Mouse (Mus musculus): ENCODE measurements around the gene Ucn2. TPM values are rescaled to one million over a fixed set of nuclear protein-coding genes. Genes with fewer than 3 reads are reported as not detected.

Ucn2 gene
- polyA plus RNA-seq, 1 experiment from 2014 or later, result 0.24 TPM

- H3K4me2 ChIP-seq (replicated peaks; ENCODE audit: low read depth, low read length), result no peak overlapping the region
- H3K9ac ChIP-seq (ENCODE audit: low read depth, low read length), result no peak overlapping the region
- no peaks in the 10 kb centered on the region for H3K9me3 ChIP-seq (ENCODE audit: control insufficient read depth, low read length)
- no peak overlapping the region for H3K4me3 ChIP-seq (ENCODE audit: low read length)
- peaks cover 25% of the 10 kb centered on the region for H3K4me1 ChIP-seq (ENCODE audit: control insufficient read depth, insufficient read depth, low read length)
- H3K36me3 ChIP-seq (ENCODE audit: control insufficient read depth, insufficient read depth, low read length), result no peaks in the 10 kb centered on the region
- no peaks in the 10 kb centered on the region for H3K27me3 ChIP-seq (ENCODE audit: control insufficient read depth, insufficient read depth, low read length)
- 72% methylated on average over 4 of the region's 4 CpGs for WGBS
- H3K27ac ChIP-seq (ENCODE audit: low read depth, low read length), result peak overlapping the region; percentile 90; the same call in 1 of the 2 replicates
- no peak for ATAC-seq (ENCODE audit: low FRiP score, low TSS enrichment)
Measured at GRCm38 (mm10) chr9:108989802-108990461, 4.1 kb downstream of the Ucn2 start.

- 55% methylated on average over 7 of the region's 7 CpGs for WGBS
- Histone ChIP-seq H3K36me3 (ENCODE audit: control insufficient read depth, insufficient read depth, low read length) (no peaks in the 10 kb centered on the region), H3K27ac (ENCODE audit: low read depth, low read length) (peak overlapping the region; percentile 90; the same call in 1 of the 2 replicates), H3K9ac (ENCODE audit: low read depth, low read length) (no peak overlapping the region), H3K4me2 (replicated peaks; ENCODE audit: low read depth, low read length) (no peak overlapping the region), H3K4me1 (ENCODE audit: control insufficient read depth, insufficient read depth, low read length) (peaks cover 25% of the 10 kb centered on the region), H3K9me3 (ENCODE audit: control insufficient read depth, low read length) (no peaks in the 10 kb centered on the region), H3K4me3 (ENCODE audit: low read length) (no peak overlapping the region), H3K27me3 (ENCODE audit: control insufficient read depth, insufficient read depth, low read length) (no peaks in the 10 kb centered on the region)
- no peak for ATAC-seq (ENCODE audit: low FRiP score, low TSS enrichment)
Measured at GRCm38 (mm10) chr9:108990462-108990820, 4.6 kb downstream of the Ucn2 start.

GRCm38 (mm10) chr9:108991428-108992084, 5.7 kb downstream of the Ucn2 start, which contains the start of gene Pfkfb4:
Pfkfb4 (plus strand) TSS chr9:108991778.
- Histone ChIP-seq H3K36me3 (ENCODE audit: control insufficient read depth, insufficient read depth, low read length) (no peaks in the 10 kb centered on the region), H3K27ac (ENCODE audit: low read depth, low read length) (peak within 1 kb of the TSS; percentile 90), H3K9me3 (ENCODE audit: control insufficient read depth, low read length) (no peaks in the 10 kb centered on the region), H3K4me3 (ENCODE audit: low read length) (peak within 1 kb of the TSS; percentile 60), H3K4me1 (ENCODE audit: control insufficient read depth, insufficient read depth, low read length) (peaks cover 33% of the 10 kb centered on the region), H3K4me2 (replicated peaks; ENCODE audit: low read depth, low read length) (peak within 1 kb of the TSS; percentile 85), H3K9ac (ENCODE audit: low read depth, low read length) (peak within 1 kb of the TSS; percentile 63), H3K27me3 (ENCODE audit: control insufficient read depth, insufficient read depth, low read length) (no peaks in the 10 kb centered on the region)
- ATAC-seq (ENCODE audit: low FRiP score, low TSS enrichment), result peak; percentile 95
- 1% methylated on average over 31 of the region's 31 CpGs for WGBS

- Histone ChIP-seq H3K36me3 (ENCODE audit: control insufficient read depth, insufficient read depth, low read length) (no peaks in the 10 kb centered on the region), H3K27ac (ENCODE audit: low read depth, low read length) (no peak overlapping the region), H3K4me1 (ENCODE audit: control insufficient read depth, insufficient read depth, low read length) (peaks cover 33% of the 10 kb centered on the region), H3K9me3 (ENCODE audit: control insufficient read depth, low read length) (no peaks in the 10 kb centered on the region), H3K9ac (ENCODE audit: low read depth, low read length) (peak overlapping the region; percentile 63), H3K4me3 (ENCODE audit: low read length) (peak overlapping the region; percentile 60), H3K4me2 (replicated peaks; ENCODE audit: low read depth, low read length) (peak overlapping the region; percentile 85), H3K27me3 (ENCODE audit: control insufficient read depth, insufficient read depth, low read length) (no peaks in the 10 kb centered on the region)
- no peak; the same call in 1 of the 2 replicates for ATAC-seq (ENCODE audit: low FRiP score, low TSS enrichment)
- WGBS, result 10% methylated on average over 18 of the region's 18 CpGs
Measured at GRCm38 (mm10) chr9:108992085-108992469, 6.3 kb downstream of the Ucn2 start.

- peak overlapping the region; percentile 60 for H3K4me3 ChIP-seq (ENCODE audit: low read length)
- peak overlapping the region; percentile 85 for H3K4me2 ChIP-seq (replicated peaks; ENCODE audit: low read depth, low read length)
- no peak overlapping the region for H3K9ac ChIP-seq (ENCODE audit: low read depth, low read length)
- no peaks in the 10 kb centered on the region for H3K27me3 ChIP-seq (ENCODE audit: control insufficient read depth, insufficient read depth, low read length)
- no peak for ATAC-seq (ENCODE audit: low FRiP score, low TSS enrichment)
- H3K36me3 ChIP-seq (ENCODE audit: control insufficient read depth, insufficient read depth, low read length), result no peaks in the 10 kb centered on the region
- WGBS, result 60% methylated on average over 9 of the region's 9 CpGs
- H3K9me3 ChIP-seq (ENCODE audit: control insufficient read depth, low read length), result no peaks in the 10 kb centered on the region
- H3K4me1 ChIP-seq (ENCODE audit: control insufficient read depth, insufficient read depth, low read length), result peaks cover 32% of the 10 kb centered on the region
- H3K27ac ChIP-seq (ENCODE audit: low read depth, low read length), result no peak overlapping the region
Measured at GRCm38 (mm10) chr9:108992620-108993361, 7.0 kb downstream of the Ucn2 start.

GRCm38 (mm10) chr9:108996411-108996810, 10.6 kb downstream of the Ucn2 start:
- no peak overlapping the region for H3K9ac ChIP-seq (ENCODE audit: low read depth, low read length)
- H3K4me2 ChIP-seq (replicated peaks; ENCODE audit: low read depth, low read length), result no peak overlapping the region
- no peak for ATAC-seq (ENCODE audit: low FRiP score, low TSS enrichment)
- peaks cover 15% of the 10 kb centered on the region for H3K4me1 ChIP-seq (ENCODE audit: control insufficient read depth, insufficient read depth, low read length)
- 70% methylated on average over 9 of the region's 9 CpGs for WGBS
- H3K27ac ChIP-seq (ENCODE audit: low read depth, low read length), result no peak overlapping the region
- no peaks in the 10 kb centered on the region for H3K36me3 ChIP-seq (ENCODE audit: control insufficient read depth, insufficient read depth, low read length)
- H3K9me3 ChIP-seq (ENCODE audit: control insufficient read depth, low read length), result no peaks in the 10 kb centered on the region
- no peaks in the 10 kb centered on the region for H3K27me3 ChIP-seq (ENCODE audit: control insufficient read depth, insufficient read depth, low read length)
- H3K4me3 ChIP-seq (ENCODE audit: low read length), result no peak overlapping the region

- 84% methylated on average over 19 of the region's 19 CpGs for WGBS
- H3K4me1 ChIP-seq (ENCODE audit: control insufficient read depth, insufficient read depth, low read length), result 0 out of 2 replicates have a peak, but pooled peaks cover 8% of the 10 kb centered on the region
- no peaks in the 10 kb centered on the region for H3K27me3 ChIP-seq (ENCODE audit: control insufficient read depth, insufficient read depth, low read length)
- no peaks in the 10 kb centered on the region for H3K9me3 ChIP-seq (ENCODE audit: control insufficient read depth, low read length)
- no peak overlapping the region for H3K4me2 ChIP-seq (replicated peaks; ENCODE audit: low read depth, low read length)
- H3K36me3 ChIP-seq (ENCODE audit: control insufficient read depth, insufficient read depth, low read length), result peaks cover 2% of the 10 kb centered on the region; the same call in 1 of the 2 replicates
- no peak for ATAC-seq (ENCODE audit: low FRiP score, low TSS enrichment)
- no peak overlapping the region for H3K27ac ChIP-seq (ENCODE audit: low read depth, low read length)
- H3K9ac ChIP-seq (ENCODE audit: low read depth, low read length), result no peak overlapping the region
- no peak overlapping the region for H3K4me3 ChIP-seq (ENCODE audit: low read length)
Measured at GRCm38 (mm10) chr9:108998287-108999166, 12.7 kb downstream of the Ucn2 start.

- Histone ChIP-seq H3K9ac (ENCODE audit: low read depth, low read length) (no peak overlapping the region), H3K4me1 (ENCODE audit: control insufficient read depth, insufficient read depth, low read length) (0 out of 2 replicates have a peak, but pooled peaks cover 8% of the 10 kb centered on the region), H3K27me3 (ENCODE audit: control insufficient read depth, insufficient read depth, low read length) (no peaks in the 10 kb centered on the region), H3K27ac (ENCODE audit: low read depth, low read length) (no peak overlapping the region), H3K4me2 (replicated peaks; ENCODE audit: low read depth, low read length) (no peak overlapping the region), H3K36me3 (ENCODE audit: control insufficient read depth, insufficient read depth, low read length) (peaks cover 2% of the 10 kb centered on the region; the same call in 1 of the 2 replicates), H3K9me3 (ENCODE audit: control insufficient read depth, low read length) (no peaks in the 10 kb centered on the region), H3K4me3 (ENCODE audit: low read length) (no peak overlapping the region)
- 87% methylated on average over 4 of the region's 4 CpGs for WGBS
- no peak for ATAC-seq (ENCODE audit: low FRiP score, low TSS enrichment)
Measured at GRCm38 (mm10) chr9:108999167-108999526, 13.3 kb downstream of the Ucn2 start.

Measured in kidney, embryonic 14.5 days (tissue).